ENCODE assay signal across 8 mouse cellular contexts in the genomic region with DNA sequence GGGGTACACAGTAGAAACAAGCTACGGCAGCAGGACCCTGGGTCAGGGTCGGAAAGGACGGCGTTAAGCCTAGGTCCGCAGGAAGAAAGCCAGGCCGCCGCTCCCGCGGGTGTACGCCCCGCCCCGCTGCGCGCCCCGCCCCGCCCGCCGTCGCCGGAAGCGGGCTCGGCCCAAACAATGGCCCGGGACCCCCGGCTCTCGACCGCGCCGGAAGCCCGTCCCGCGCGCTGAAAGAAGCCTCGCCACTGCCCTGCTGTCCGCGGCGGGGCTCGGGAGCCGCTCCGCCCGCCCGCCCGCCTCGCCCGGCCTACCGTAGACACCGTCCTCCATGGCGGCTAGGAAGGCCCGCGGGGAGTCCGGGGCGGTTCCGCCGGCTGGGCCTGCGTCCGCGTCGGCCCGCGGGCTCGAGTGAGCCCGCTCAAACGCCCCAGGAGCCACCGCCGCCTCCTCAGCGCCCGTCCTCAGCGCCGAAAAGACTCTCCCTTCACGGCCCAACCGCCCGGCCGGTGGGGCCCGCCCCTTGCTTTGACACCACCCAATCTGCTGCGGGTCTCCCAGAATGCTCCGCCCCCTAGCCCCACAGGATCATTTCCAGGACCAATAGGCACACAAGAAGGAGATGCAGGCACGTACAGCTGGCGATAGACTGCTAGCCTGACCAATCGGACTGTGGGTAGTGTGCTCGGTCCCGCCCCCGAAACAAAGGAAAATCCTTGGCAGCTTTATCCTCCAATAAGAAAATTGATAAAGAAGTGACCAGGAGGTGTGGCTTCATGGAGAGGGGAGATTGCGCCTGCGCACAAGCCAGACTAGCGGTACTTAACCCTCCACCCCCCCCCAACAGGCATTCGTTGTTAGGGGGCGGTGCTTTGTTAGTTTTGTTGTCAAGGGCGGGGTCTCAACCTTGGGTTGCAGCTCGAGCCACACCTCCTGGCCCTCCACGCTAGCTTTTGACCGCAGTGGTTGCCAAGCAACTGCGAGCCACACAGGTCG. TPM values are rescaled to one million over a fixed set of nuclear protein-coding genes. Genes with fewer than 3 reads are reported as not detected.
DNase-seq lines count a peak whose midpoint lies in the region; ATAC-seq and TF ChIP-seq lines count a peak whose summit lies in the region.

TSS of gene Cyth2 (minus strand) at position 795 of the 993 bp plus-strand sequence.

- H3K4me2 ChIP-seq in lung, postnatal 0 days (replicated peaks; ENCODE audit: low read depth, low read length): peak within 1 kb of the TSS; percentile 89

- peaks cover 10% of the 10 kb centered on the region for H3K27me3 ChIP-seq in hindbrain, embryonic 10.5 days (ENCODE audit: insufficient read depth, poor library complexity, severe bottlenecking)
- no peaks in the 10 kb centered on the region for H3K27me3 ChIP-seq in lung, postnatal 0 days (replicated peaks; ENCODE audit: insufficient read depth, low read length)

- no peaks in the 10 kb centered on the region for H3K9me3 ChIP-seq in hindbrain, embryonic 10.5 days
- no peaks in the 10 kb centered on the region for H3K9me3 ChIP-seq in lung, postnatal 0 days (ENCODE audit: low read length)

- peaks cover 40% of the 10 kb centered on the region for H3K36me3 ChIP-seq in hindbrain, embryonic 10.5 days
- peaks cover 30% of the 10 kb centered on the region for H3K36me3 ChIP-seq in lung, postnatal 0 days (ENCODE audit: insufficient read depth, low read length)

- H3K9ac ChIP-seq in lung, postnatal 0 days (replicated peaks; ENCODE audit: low read depth): peak within 1 kb of the TSS; percentile 98

- peak; percentile 94 for ATAC-seq in frontal cortex, adult (ENCODE audit: low TSS enrichment)
- peak; percentile 99 for ATAC-seq in lung, postnatal 0 days

- H3K27ac ChIP-seq in hindbrain, embryonic 10.5 days: peak within 1 kb of the TSS; percentile 100
- H3K27ac ChIP-seq in lung, postnatal 0 days (ENCODE audit: low read length): peak within 1 kb of the TSS; percentile 100

- peak; percentile 98 for DNase-seq in MN1 (ENCODE audit: low spot score)
- peak; percentile 100 for DNase-seq in cerebellum, adult 9-10 months
- DNase-seq in hindbrain, embryonic 10.5 days (ENCODE audit: low spot score): peak; percentile 100
- peak; percentile 100 for DNase-seq in layer of hippocampus, adult 9-11 months
- DNase-seq in lung, postnatal 0 days (ENCODE audit: low spot score): peak; percentile 100
- peak; percentile 99 for DNase-seq in ovary, postnatal 14 days (ENCODE audit: low spot score)
- DNase-seq in thymus, postnatal 14 days: peak; percentile 100

- 0 out of 2 replicates have a peak, but pooled peaks have one; percentile 2 for TF ChIP-seq CTCF in lung, postnatal 0 days (IDR thresholded peaks at IDR 0.05)

- H3K4me3 ChIP-seq in hindbrain, embryonic 10.5 days: peak within 1 kb of the TSS; percentile 98
- peak within 1 kb of the TSS; percentile 99 for H3K4me3 ChIP-seq in lung, postnatal 0 days (ENCODE audit: low read depth, low read length)

- no peak for TF ChIP-seq EP300 in lung, postnatal 0 days (IDR thresholded peaks at IDR 0.05)

- H3K4me1 ChIP-seq in hindbrain, embryonic 10.5 days (replicated peaks): peaks cover 32% of the 10 kb centered on the region
- peaks cover 5% of the 10 kb centered on the region; the same call in 1 of the 2 replicates for H3K4me1 ChIP-seq in lung, postnatal 0 days (ENCODE audit: insufficient read depth, low read depth, low read length)

- WGBS in hindbrain, embryonic 10.5 days: under 1% methylated on average over 92 of the region's 92 CpGs
- WGBS in lung, postnatal 0 days: under 1% methylated on average over 57 of the region's 92 CpGs

RNA-seq across cellular contexts. Expression of gene Cyth2, which starts in this region (rescaled TPM):
- 164 and 231 TPM in 2 replicates for polyA plus RNA-seq in hindbrain, embryonic 10.5 days (2016; fragmentation: Nextera tagmentation; extraction: Ambion mirVana)
- 105 and 113 TPM in 2 replicates for polyA plus RNA-seq in lung, postnatal 0 days (2015; fragmentation: Nextera tagmentation; extraction: Ambion mirVana)

Comparison
In these comparisons a context has a peak if more than half of its experiments do, and no peak if none do; other contexts are left out.
1. Peak in every context shown above with its lines: DNase-seq, ATAC-seq, H3K4me3 ChIP-seq and H3K27ac ChIP-seq.